Mouse (Mus musculus) liver, embryonic 16.5 days (tissue): ENCODE measurements at regions not wholly inside any gene's neighbourhood (a gene's known extent, or its start where the extent isn't known, plus 50 kb on each side); places are given as distances from the start of the nearest gene placed in this dataset.

Experiments used
- ATAC-seq: fragments of 200-750 bp; cut with Nextera tagmentation; 2 replicates; pipeline ENCODE4 v1.8.0; 2017; ENCODE audit warnings: low read depth, mild to moderate bottlenecking, moderate number of reproducible peaks, moderate library complexity
- H3K27ac ChIP-seq: fragments of 300-500 bp; sonication (generic); 2 replicates; pipeline ENCODE4 v1.5.1; 2014; ENCODE audit warnings: mild to moderate bottlenecking, low read length
- H3K27me3 ChIP-seq: fragments of 300-500 bp; sonication (generic); 2 replicates; pipeline ENCODE4 v1.6.1; 2014; ENCODE audit warnings: low read depth, low read length, mixed read lengths; ENCODE audit not compliant: control insufficient read depth, insufficient read depth
- H3K36me3 ChIP-seq: fragments of 300-500 bp; sonication (generic); 2 replicates; pipeline ENCODE4 v1.6.1; 2014; ENCODE audit warnings: mild to moderate bottlenecking; ENCODE audit not compliant: control insufficient read depth, insufficient read depth
- H3K4me1 ChIP-seq: fragments of 300-500 bp; sonication (generic); 2 replicates; pipeline ENCODE4 v1.6.1; 2014; ENCODE audit warnings: low read depth, low read length, mixed read lengths; ENCODE audit not compliant: control insufficient read depth
- H3K4me2 ChIP-seq: fragments of 300-500 bp; sonication (generic); 2 replicates; pipeline ENCODE4 v1.6.1; 2014; ENCODE audit warnings: low read depth, low read length, mixed read lengths
- H3K4me3 ChIP-seq: fragments of 300-500 bp; sonication (generic); 2 replicates; pipeline ENCODE4 v1.5.1; 2014; ENCODE audit warnings: low read depth, mild to moderate bottlenecking, low read length
- H3K9ac ChIP-seq: fragments of 300-500 bp; sonication (generic); 2 replicates; pipeline ENCODE4 v1.6.1; 2014; ENCODE audit warnings: low read depth, low read length
- H3K9me3 ChIP-seq: fragments of 300-500 bp; sonication (generic); replicated peaks from 2 replicates; pipeline ENCODE4 v1.6.1; 2016; ENCODE audit warnings: low read length; ENCODE audit not compliant: control insufficient read depth
- WGBS: fragments of 180-500 bp; shearing (Covaris S2); extraction: QIAGEN DNeasy Blood & Tissue Kit; methylation state at CpG from one replicate; pipeline ENCODE4 v1.1.7; 2014; ENCODE audit not compliant: insufficient replicate concordance; 5-methylcytosine and 5-hydroxymethylcytosine counted together

DNA sequence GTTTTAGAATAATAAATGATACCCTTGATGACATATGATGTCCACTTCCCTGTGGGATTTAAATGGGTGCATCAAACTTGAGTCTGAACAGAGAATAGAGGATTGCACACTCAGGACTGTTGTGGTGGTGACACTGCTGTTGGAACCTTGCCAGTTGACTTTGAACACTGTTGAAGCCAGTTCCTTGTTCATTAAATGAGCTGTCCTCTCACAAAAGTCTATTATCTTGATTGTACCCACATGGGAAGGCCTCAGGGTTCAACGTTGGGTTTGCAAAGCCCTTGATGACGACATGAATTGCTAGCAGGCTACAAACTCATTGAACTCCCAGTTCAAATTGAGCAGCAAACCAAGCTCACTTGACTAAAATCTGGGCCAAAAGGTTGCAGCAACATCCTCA lies 237.3 kb upstream of the Atp2b1 start:
- H3K36me3 ChIP-seq: no peaks in the 10 kb centered on the region
- H3K9ac ChIP-seq: no peak overlapping the region
- no peak overlapping the region for H3K27ac ChIP-seq
- H3K4me2 ChIP-seq: no peak overlapping the region
- no peaks in the 10 kb centered on the region for H3K4me1 ChIP-seq
- ATAC-seq: no peak
- 61% methylated on average over 2 of the region's 2 CpGs for WGBS
- no peak overlapping the region for H3K4me3 ChIP-seq
- H3K9me3 ChIP-seq: no peaks in the 10 kb centered on the region
- H3K27me3 ChIP-seq: no peaks in the 10 kb centered on the region

DNA sequence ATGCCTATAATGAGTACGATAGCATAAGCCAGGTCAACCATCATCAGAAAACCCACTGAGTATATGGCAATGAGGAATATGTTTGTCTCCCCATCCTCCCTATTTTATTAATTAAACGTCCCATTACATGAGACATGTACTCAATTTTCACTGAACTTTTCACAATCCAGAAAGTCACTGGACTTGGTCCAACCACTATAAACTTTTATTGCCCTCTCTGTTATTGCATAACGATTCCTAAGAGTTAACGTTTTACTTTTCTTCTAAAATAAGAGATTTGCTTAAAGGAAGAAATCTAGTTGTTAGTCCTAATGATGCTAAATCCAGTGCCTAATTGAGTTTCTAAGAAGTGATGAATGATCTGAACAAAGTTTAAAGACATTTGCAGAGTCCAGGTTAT lies 236.0 kb upstream of the Atp2b1 start:
- Histone ChIP-seq H3K4me2 (no peak overlapping the region), H3K27ac (no peak overlapping the region), H3K9ac (no peak overlapping the region), H3K27me3 (no peaks in the 10 kb centered on the region), H3K4me1 (no peaks in the 10 kb centered on the region), H3K36me3 (no peaks in the 10 kb centered on the region), H3K9me3 (no peaks in the 10 kb centered on the region), H3K4me3 (no peak overlapping the region)
- WGBS: 71% methylated on average over 4 of the region's 4 CpGs
- no peak for ATAC-seq

DNA sequence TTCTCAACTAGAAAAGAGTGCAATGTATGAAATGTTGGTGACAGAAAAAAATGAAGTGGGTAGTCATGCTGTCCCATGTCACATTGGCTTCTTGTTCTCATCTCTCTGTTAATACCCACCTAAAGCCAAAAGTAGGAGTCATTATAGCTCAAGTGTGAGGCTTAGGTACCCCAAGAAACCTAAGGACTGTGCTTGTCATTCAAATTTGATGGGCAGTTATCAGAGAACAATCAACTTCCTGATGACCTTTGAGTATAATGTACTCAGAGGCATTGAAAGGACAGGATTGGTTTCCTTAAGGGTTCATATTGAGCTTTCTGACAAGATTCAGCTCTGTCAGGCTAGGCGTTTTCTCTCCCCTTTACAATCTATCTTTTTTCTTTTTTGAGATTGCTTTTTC lies 231.8 kb upstream of the Atp2b1 start:
- no peak overlapping the region for H3K4me3 ChIP-seq
- 67% methylated on average over 1 of the region's 1 CpGs for WGBS
- no peaks in the 10 kb centered on the region for H3K9me3 ChIP-seq

DNA sequence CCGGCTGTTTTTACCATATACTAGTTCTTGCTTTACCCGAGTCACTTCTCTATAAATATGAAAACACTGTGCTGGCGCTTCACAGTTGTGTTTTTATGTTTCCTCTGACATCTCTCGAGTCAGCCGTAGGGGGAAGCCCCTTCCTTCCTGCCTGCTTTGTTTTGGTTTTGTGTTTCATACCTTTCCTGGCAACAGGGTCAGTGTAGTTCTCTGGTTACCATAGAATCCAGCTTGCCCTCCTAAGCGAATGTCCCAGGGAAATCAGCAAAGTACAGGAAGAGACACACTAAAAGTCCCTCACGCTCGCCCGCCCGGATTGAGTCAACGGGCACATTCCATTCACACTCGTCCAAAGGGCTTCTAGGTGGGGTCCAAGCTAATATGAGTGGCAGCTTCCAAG lies 230.0 kb upstream of the Atp2b1 start:
- Histone ChIP-seq H3K4me1 (no peaks in the 10 kb centered on the region), H3K36me3 (no peaks in the 10 kb centered on the region), H3K9me3 (no peaks in the 10 kb centered on the region), H3K4me3 (no peak overlapping the region), H3K27me3 (no peaks in the 10 kb centered on the region), H3K27ac (no peak overlapping the region), H3K4me2 (peak overlapping the region; percentile 8; the same call in 1 of the 2 replicates), H3K9ac (no peak overlapping the region)
- 0 out of 2 replicates have a peak, but pooled peaks have one; percentile 16 for ATAC-seq
- 11% methylated on average over 12 of the region's 12 CpGs for WGBS

More for the DNA sequence above, 231.8 kb upstream of the Atp2b1 start:
- Histone ChIP-seq H3K9ac (no peak overlapping the region), H3K27ac (no peak overlapping the region), H3K36me3 (no peaks in the 10 kb centered on the region), H3K27me3 (no peaks in the 10 kb centered on the region), H3K4me1 (no peaks in the 10 kb centered on the region), H3K4me2 (no peak overlapping the region)
- ATAC-seq: no peak

DNA sequence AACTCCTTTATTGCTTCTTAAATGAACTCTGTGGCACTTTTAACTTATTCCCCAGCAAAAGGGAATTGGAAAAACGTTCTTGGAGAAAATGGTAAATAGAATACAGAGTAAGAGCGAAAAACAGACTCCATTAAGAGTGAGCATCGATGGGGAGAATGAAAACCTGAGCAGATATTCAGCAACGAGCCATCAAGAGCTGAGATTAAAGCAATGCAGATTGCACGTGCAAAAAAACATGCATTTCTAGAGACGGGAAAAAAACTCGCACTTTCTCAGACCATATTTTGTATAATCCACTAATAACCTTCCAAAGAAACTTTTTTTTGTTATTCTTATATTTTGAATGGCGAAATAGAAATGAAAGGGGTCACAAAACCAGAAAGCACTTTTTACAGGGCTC lies 229.5 kb upstream of the Atp2b1 start:
- no peak for ATAC-seq
- 44% methylated on average over 8 of the region's 8 CpGs for WGBS
- H3K4me2 ChIP-seq: no peak overlapping the region

DNA sequence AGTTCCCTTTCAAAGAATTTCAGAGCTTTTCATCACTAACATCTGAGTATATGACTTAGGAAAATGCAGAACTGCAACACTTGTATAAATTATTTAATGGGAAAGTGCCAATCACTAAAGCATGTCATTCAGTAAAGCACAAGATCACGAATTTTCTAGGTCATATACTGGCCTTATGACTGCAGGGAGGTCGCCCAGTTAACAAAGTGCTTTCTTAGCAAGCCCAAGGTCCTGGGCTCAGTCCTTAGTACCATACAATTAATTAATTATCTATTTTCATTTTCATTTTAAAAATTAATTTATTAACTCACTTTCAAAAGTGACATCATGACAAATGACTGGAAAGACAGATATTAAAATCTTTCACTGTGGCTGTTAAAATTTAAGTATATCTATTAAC lies 228.5 kb upstream of the Atp2b1 start:
- Histone ChIP-seq H3K4me1 (no peaks in the 10 kb centered on the region), H3K9me3 (no peaks in the 10 kb centered on the region), H3K4me2 (no peak overlapping the region), H3K36me3 (no peaks in the 10 kb centered on the region), H3K4me3 (no peak overlapping the region), H3K27ac (no peak overlapping the region), H3K27me3 (no peaks in the 10 kb centered on the region), H3K9ac (no peak overlapping the region)
- no peak for ATAC-seq
- 44% methylated on average over 2 of the region's 2 CpGs for WGBS

More for the DNA sequence above, 229.5 kb upstream of the Atp2b1 start:
- H3K4me3 ChIP-seq: no peak overlapping the region
- H3K27me3 ChIP-seq: no peaks in the 10 kb centered on the region
- H3K9me3 ChIP-seq: no peaks in the 10 kb centered on the region
- H3K27ac ChIP-seq: no peak overlapping the region
- H3K9ac ChIP-seq: no peak overlapping the region
- no peaks in the 10 kb centered on the region for H3K36me3 ChIP-seq
- H3K4me1 ChIP-seq: no peaks in the 10 kb centered on the region

DNA sequence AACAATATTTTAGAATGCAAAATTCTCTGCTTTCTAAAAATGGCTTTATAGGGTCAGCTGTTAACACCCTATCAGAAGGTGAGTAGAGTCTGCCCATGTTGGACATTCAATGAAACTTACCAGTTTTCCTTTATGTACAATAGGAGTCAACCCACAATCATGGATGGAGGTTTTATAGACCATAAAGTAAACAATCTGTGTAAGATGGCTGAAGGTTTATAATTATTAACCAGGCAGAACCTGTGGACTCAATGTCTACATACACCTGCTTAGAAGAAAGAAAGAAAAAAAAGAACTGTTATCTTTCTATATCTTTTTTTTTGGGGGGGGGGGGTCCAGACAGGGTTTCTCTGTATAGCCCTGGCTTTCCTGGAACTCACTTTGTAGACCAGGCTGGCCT lies 227.8 kb upstream of the Atp2b1 start:
- H3K4me2 ChIP-seq: no peak overlapping the region
- H3K4me1 ChIP-seq: no peaks in the 10 kb centered on the region
- no peaks in the 10 kb centered on the region for H3K9me3 ChIP-seq
- H3K27me3 ChIP-seq: no peaks in the 10 kb centered on the region
- no peak for ATAC-seq
- no peak overlapping the region for H3K4me3 ChIP-seq
- H3K9ac ChIP-seq: no peak overlapping the region
- no peak overlapping the region for H3K27ac ChIP-seq
- H3K36me3 ChIP-seq: no peaks in the 10 kb centered on the region

DNA sequence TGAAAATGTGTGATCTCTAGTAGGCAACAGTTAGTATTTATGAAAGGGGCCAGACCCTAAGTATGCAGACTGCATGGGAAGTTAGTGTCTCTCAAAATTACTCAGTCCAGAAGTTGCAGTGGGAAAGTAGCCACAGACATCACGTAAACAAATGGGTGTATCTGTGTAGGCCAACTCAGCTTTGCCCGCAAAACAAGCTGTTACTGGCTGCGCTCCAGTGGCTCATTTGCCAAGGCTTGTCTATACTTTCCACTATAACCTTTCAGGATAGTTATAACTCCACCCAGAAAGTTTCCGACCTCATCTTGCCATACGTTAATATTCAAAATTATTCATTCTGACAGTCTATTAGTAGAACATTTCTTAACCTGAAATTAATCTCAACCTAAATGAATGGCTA lies 222.4 kb upstream of the Atp2b1 start:
- no peak overlapping the region for H3K4me3 ChIP-seq
- ATAC-seq: no peak
- H3K4me1 ChIP-seq: no peaks in the 10 kb centered on the region
- no peak overlapping the region for H3K4me2 ChIP-seq
- H3K27ac ChIP-seq: no peak overlapping the region
- no peaks in the 10 kb centered on the region for H3K36me3 ChIP-seq
- H3K27me3 ChIP-seq: no peaks in the 10 kb centered on the region
- no peak overlapping the region for H3K9ac ChIP-seq
- 72% methylated on average over 5 of the region's 5 CpGs for WGBS
- H3K9me3 ChIP-seq: no peaks in the 10 kb centered on the region

DNA sequence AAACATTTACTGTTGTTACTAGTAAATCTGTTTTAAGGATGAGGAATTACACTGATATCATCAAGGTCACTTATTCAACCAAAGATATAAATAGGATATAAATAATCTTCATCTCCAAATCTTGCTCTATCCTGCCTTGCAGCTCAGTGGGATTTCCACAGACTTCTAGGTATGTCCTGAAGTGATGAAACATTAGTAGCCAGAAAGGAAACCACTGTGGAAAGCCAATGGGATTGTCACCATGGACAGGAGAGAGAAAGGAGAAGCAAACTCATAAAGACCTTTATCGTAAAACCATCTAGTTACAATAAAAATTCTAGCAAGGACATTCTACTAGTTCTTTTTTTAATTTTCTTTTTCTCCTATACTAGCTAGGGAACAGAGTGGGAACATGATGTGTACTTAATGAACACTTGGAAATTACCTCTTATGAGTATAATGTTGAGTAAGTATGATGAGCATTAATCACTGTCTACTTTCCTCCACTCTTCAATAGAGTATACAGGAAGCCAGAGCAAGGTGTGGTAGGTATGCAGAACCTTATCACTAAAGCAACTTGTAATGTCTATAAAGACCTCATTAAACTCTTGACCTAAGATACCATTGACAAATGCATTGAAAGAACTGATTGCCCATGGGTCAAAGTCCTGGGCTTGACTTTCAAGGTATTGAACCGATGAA lies 219.4 kb upstream of the Atp2b1 start:
- 68% methylated on average over 2 of the region's 2 CpGs for WGBS
- no peaks in the 10 kb centered on the region for H3K9me3 ChIP-seq
- no peak for ATAC-seq
- H3K27ac ChIP-seq: no peak overlapping the region
- H3K27me3 ChIP-seq: no peaks in the 10 kb centered on the region
- no peaks in the 10 kb centered on the region for H3K36me3 ChIP-seq
- H3K4me2 ChIP-seq: no peak overlapping the region
- H3K4me3 ChIP-seq: no peak overlapping the region
- no peaks in the 10 kb centered on the region for H3K4me1 ChIP-seq
- no peak overlapping the region for H3K9ac ChIP-seq
